Mouse (Mus musculus) hindbrain, embryonic 11.5 days (tissue): Measurements from ENCODE around the gene Phip. TPM values are rescaled to one million over a fixed set of nuclear protein-coding genes. Genes with fewer than 3 reads are reported as not detected.

Experiments
- ATAC-seq: fragments of 200-750 bp; cut with Nextera tagmentation; 2 replicates; pipeline ENCODE4 v1.8.0; 2017; ENCODE audit warnings: mild to moderate bottlenecking, moderate TSS enrichment, moderate library complexity; ENCODE audit not compliant: low FRiP score
- DNase-seq: peaks from one replicate; pipeline ENCODE4 v3.0.0-alpha.2; 2015; ENCODE audit warnings: low spot score
- H3K27ac ChIP-seq: fragments of 300-500 bp; sonication (generic); 2 replicates; pipeline ENCODE4 v1.5.1; 2014; ENCODE audit warnings: mild to moderate bottlenecking, low read depth, low read length
- H3K27me3 ChIP-seq: fragments of 300-500 bp; sonication (generic); 2 replicates; pipeline ENCODE4 v1.6.1; 2014; ENCODE audit warnings: mild to moderate bottlenecking, low read length, moderate library complexity, mixed read lengths; ENCODE audit not compliant: control insufficient read depth, insufficient read depth
- H3K36me3 ChIP-seq: fragments of 300-500 bp; sonication (generic); 2 replicates; pipeline ENCODE4 v1.6.1; 2014; ENCODE audit warnings: mild to moderate bottlenecking, low read length, moderate library complexity, mixed read lengths; ENCODE audit not compliant: control insufficient read depth, insufficient read depth
- H3K4me1 ChIP-seq: fragments of 300-500 bp; sonication (generic); replicated peaks from 2 replicates; pipeline ENCODE4 v1.6.1; 2014; ENCODE audit warnings: low read length, mixed read lengths; ENCODE audit not compliant: control insufficient read depth, insufficient read depth
- H3K4me2 ChIP-seq: fragments of 300-500 bp; sonication (generic); replicated peaks from 2 replicates; pipeline ENCODE4 v1.6.1; 2014; ENCODE audit warnings: mild to moderate bottlenecking, low read depth, low read length
- H3K4me3 ChIP-seq: fragments of 300-500 bp; sonication (generic); 2 replicates; pipeline ENCODE4 v1.5.1; 2014; ENCODE audit warnings: low read depth, low read length
- H3K9ac ChIP-seq: fragments of 300-500 bp; sonication (generic); 2 replicates; pipeline ENCODE4 v1.6.1; 2014; ENCODE audit warnings: low read depth, low read length
- H3K9me3 ChIP-seq: fragments of 300-500 bp; sonication (generic); 2 replicates; pipeline ENCODE4 v1.6.1; 2016; ENCODE audit warnings: low read length; ENCODE audit not compliant: control insufficient read depth
- WGBS: fragments of 180-500 bp; shearing (Covaris S2); extraction: QIAGEN DNeasy Blood & Tissue Kit; methylation state at CpG from one replicate; pipeline ENCODE4 v1.1.7; 2014; 5-methylcytosine and 5-hydroxymethylcytosine counted together
- polyA plus RNA-seq: library from polyadenylated mRNA; unstranded; fragments of >200 nt; fragmentation: Nextera tagmentation; extraction: Ambion mirVana; gene quantifications from 2 replicates; pipeline ENCODE4 v1.2.1, GENCODE M21; 2014

The Phip gene
- polyA plus RNA-seq, 1 experiment from 2014 or later = 141 TPM

- H3K4me3 ChIP-seq = no peak overlapping the region
- H3K27me3 ChIP-seq = no peaks in the 10 kb centered on the region
- H3K27ac ChIP-seq = no peak overlapping the region
- no peak overlapping the region for H3K4me2 ChIP-seq
- ATAC-seq = no peak
- no peak overlapping the region for H3K9ac ChIP-seq
- H3K4me1 ChIP-seq = no peaks in the 10 kb centered on the region
- no peaks in the 10 kb centered on the region for H3K9me3 ChIP-seq
- 89% methylated on average over 4 of the region's 4 CpGs for WGBS
- DNase-seq = no peak
- H3K36me3 ChIP-seq = no peaks in the 10 kb centered on the region
Measured at GRCm38 (mm10) chr9:82861316-82861715, 114.0 kb downstream of the Phip start.

GRCm38 (mm10) chr9:82860805-82861204 lies 114.5 kb downstream of the Phip start:
- 92% methylated on average over 2 of the region's 2 CpGs for WGBS
- H3K36me3 ChIP-seq = no peaks in the 10 kb centered on the region
- H3K4me2 ChIP-seq = no peak overlapping the region
- no peaks in the 10 kb centered on the region for H3K4me1 ChIP-seq
- H3K9me3 ChIP-seq = no peaks in the 10 kb centered on the region
- H3K9ac ChIP-seq = no peak overlapping the region
- no peak for DNase-seq
- H3K27ac ChIP-seq = no peak overlapping the region
- ATAC-seq = no peak
- no peak overlapping the region for H3K4me3 ChIP-seq
- H3K27me3 ChIP-seq = no peaks in the 10 kb centered on the region

GRCm38 (mm10) chr9:82856241-82856640 lies 119.1 kb downstream of the Phip start:
- Histone ChIP-seq H3K4me3 (no peak overlapping the region), H3K36me3 (no peaks in the 10 kb centered on the region), H3K9ac (no peak overlapping the region), H3K27ac (no peak overlapping the region), H3K27me3 (no peaks in the 10 kb centered on the region), H3K9me3 (no peaks in the 10 kb centered on the region), H3K4me2 (no peak overlapping the region), H3K4me1 (no peaks in the 10 kb centered on the region)
- ATAC-seq (no peak), DNase-seq (no peak)
- 93% methylated on average over 4 of the region's 4 CpGs for WGBS

- WGBS = 40% methylated on average over 3 of the region's 3 CpGs
- ATAC-seq (no peak), DNase-seq (no peak)
- no peaks in the 10 kb centered on the region for H3K4me1 ChIP-seq
- no peak overlapping the region for H3K4me3 ChIP-seq
- no peak overlapping the region for H3K9ac ChIP-seq
- H3K9me3 ChIP-seq = no peaks in the 10 kb centered on the region
- H3K4me2 ChIP-seq = no peak overlapping the region
- H3K27me3 ChIP-seq = no peaks in the 10 kb centered on the region
- no peaks in the 10 kb centered on the region for H3K36me3 ChIP-seq
- H3K27ac ChIP-seq = no peak overlapping the region
Measured at GRCm38 (mm10) chr9:82854973-82855614, 120.2 kb downstream of the Phip start.

GRCm38 (mm10) chr9:82854040-82854439 lies 121.3 kb downstream of the Phip start:
- Histone ChIP-seq H3K27ac (no peak overlapping the region), H3K4me1 (no peaks in the 10 kb centered on the region), H3K4me3 (no peak overlapping the region), H3K9ac (no peak overlapping the region), H3K36me3 (no peaks in the 10 kb centered on the region), H3K27me3 (no peaks in the 10 kb centered on the region), H3K9me3 (no peaks in the 10 kb centered on the region), H3K4me2 (no peak overlapping the region)
- ATAC-seq (peak; percentile 60; the same call in 1 of the 2 replicates), DNase-seq (no peak)
- 57% methylated on average over 2 of the region's 2 CpGs for WGBS

- Histone ChIP-seq H3K27me3 (no peaks in the 10 kb centered on the region), H3K36me3 (no peaks in the 10 kb centered on the region), H3K4me1 (no peaks in the 10 kb centered on the region), H3K9me3 (no peaks in the 10 kb centered on the region), H3K4me2 (no peak overlapping the region), H3K27ac (no peak overlapping the region), H3K9ac (no peak overlapping the region), H3K4me3 (no peak overlapping the region)
- DNase-seq = no peak
- 95% methylated on average over 4 of the region's 4 CpGs for WGBS
- no peak for ATAC-seq
Measured at GRCm38 (mm10) chr9:82842671-82843070, 132.6 kb downstream of the Phip start.

- 82% methylated on average over 6 of the region's 6 CpGs for WGBS
- no peak overlapping the region for H3K9ac ChIP-seq
- H3K27ac ChIP-seq = no peak overlapping the region
- no peaks in the 10 kb centered on the region for H3K36me3 ChIP-seq
- no peaks in the 10 kb centered on the region for H3K4me1 ChIP-seq
- no peaks in the 10 kb centered on the region for H3K27me3 ChIP-seq
- H3K9me3 ChIP-seq = no peaks in the 10 kb centered on the region
- no peak for DNase-seq
- H3K4me2 ChIP-seq = no peak overlapping the region
- no peak for ATAC-seq
- H3K4me3 ChIP-seq = no peak overlapping the region
Measured at GRCm38 (mm10) chr9:82835921-82836320, 139.4 kb downstream of the Phip start.

- ATAC-seq (no peak), DNase-seq (no peak)
- H3K27ac ChIP-seq = no peak overlapping the region
- H3K9ac ChIP-seq = no peak overlapping the region
- no peaks in the 10 kb centered on the region for H3K27me3 ChIP-seq
- H3K4me3 ChIP-seq = no peak overlapping the region
- 52% methylated on average over 4 of the region's 4 CpGs for WGBS
- H3K4me1 ChIP-seq = no peaks in the 10 kb centered on the region
- no peaks in the 10 kb centered on the region for H3K36me3 ChIP-seq
- no peaks in the 10 kb centered on the region for H3K9me3 ChIP-seq
- H3K4me2 ChIP-seq = no peak overlapping the region
Measured at GRCm38 (mm10) chr9:82831891-82832290, 143.4 kb downstream of the Phip start.

- Histone ChIP-seq H3K4me1 (no peaks in the 10 kb centered on the region), H3K9ac (peak overlapping the region; percentile 87), H3K27ac (peak overlapping the region; percentile 88), H3K4me3 (peak overlapping the region; percentile 76), H3K36me3 (no peaks in the 10 kb centered on the region), H3K27me3 (no peaks in the 10 kb centered on the region), H3K4me2 (peak overlapping the region; percentile 65), H3K9me3 (no peaks in the 10 kb centered on the region)
- ATAC-seq = peak; percentile 97
- under 1% methylated on average over 64 of the region's 65 CpGs for WGBS
- DNase-seq = peak; percentile 92
Measured at GRCm38 (mm10) chr9:82829693-82830430, 145.5 kb downstream of the Phip start.
